Mouse (Mus musculus): ENCODE measurements around the gene Vmn2r11. TPM values are rescaled to one million over a fixed set of nuclear protein-coding genes. Genes with fewer than 3 reads are reported as not detected.

The Vmn2r11 gene
- not detected in 2 replicates for polyA plus RNA-seq (2012; rRNA removed)

GRCm38 (mm10) chr5:109059469-109059868 is at the start of gene Vmn2r11:
TSS of gene Vmn2r11 (minus strand) at chr5:109059569.

GRCm38 (mm10) chr5:109097850-109098249 is 38.5 kb upstream of the Vmn2r11 start, which contains the start of gene Vmn2r12:
TSS of gene Vmn2r12 (minus strand) at chr5:109097950.

GRCm38 (mm10) chr5:109006427-109006826 is 52.9 kb downstream of the Vmn2r11 start, which contains the start of gene Vmn2r10:
TSS of gene Vmn2r10 (minus strand) at chr5:109006527.

Other genes starting within 250 kb of the Vmn2r11 start
- not detected in 2 replicates for gene Vmn2r9, start 207.0 kb downstream of the Vmn2r11 start, polyA plus RNA-seq (2012; rRNA removed)
- not detected in 2 replicates for gene Vmn2r10, start 53.0 kb downstream of the Vmn2r11 start, polyA plus RNA-seq (2012; rRNA removed)
- not detected in 2 replicates for gene Vmn2r12, start 38.4 kb upstream of the Vmn2r11 start, polyA plus RNA-seq (2012; rRNA removed)
- gene Vmn2r13, start 132.6 kb upstream of the Vmn2r11 start, polyA plus RNA-seq (2012; rRNA removed), result not detected in 2 replicates
- gene Vmn2r14, start 165.1 kb upstream of the Vmn2r11 start, polyA plus RNA-seq (2012; rRNA removed), result not detected in 2 replicates
- gene Vmn2r15, start 238.1 kb upstream of the Vmn2r11 start, polyA plus RNA-seq (2012; rRNA removed), result not detected in 2 replicates

Data from liver, embryonic 18 days (tissue).